Mouse (Mus musculus) olfactory bulb, adult 2 months (tissue): ENCODE measurements around the gene Best3. TPM values are rescaled to one million over a fixed set of nuclear protein-coding genes. Genes with fewer than 3 reads are reported as not detected.
A peak's percentile ranks its signal among the peaks of the same experiment; 100 is the strongest.

ENCODE experiments used
- H3K27ac ChIP-seq: fragments of 200-500 bp; 2 replicates; pipeline ENCODE4 v1.5.1; 2012; ENCODE audit warnings: low read depth, low read length; ENCODE audit not compliant: insufficient read depth
- H3K4me1 ChIP-seq: fragments of 200-500 bp; 2 replicates; pipeline ENCODE4 v1.6.1; 2012; ENCODE audit warnings: low read length; ENCODE audit not compliant: control insufficient read depth, insufficient read depth
- H3K4me3 ChIP-seq: fragments of 200-500 bp; 2 replicates; pipeline ENCODE4 v1.5.1; 2012; ENCODE audit warnings: mild to moderate bottlenecking, low read depth, low read length, moderate library complexity; ENCODE audit not compliant: insufficient read depth
- CTCF ChIP-seq: fragments of 200-500 bp; IDR thresholded peaks from 2 replicates; pipeline ENCODE4 v1.5.1; 2012; ENCODE audit warnings: low read depth, mild to moderate bottlenecking, low read length, moderate library complexity; ENCODE audit not compliant: insufficient read depth
- POLR2A ChIP-seq: fragments of 200-500 bp; IDR thresholded peaks from 2 replicates; pipeline ENCODE4 v1.6.1; 2012; ENCODE audit warnings: mild to moderate bottlenecking, low read depth, low read length, moderate library complexity; ENCODE audit not compliant: insufficient read depth
- WGBS: fragments of 180-500 bp; shearing (Covaris S2); methylation state at CpG from one replicate; pipeline ENCODE4 v1.1.7; 2018; 5-methylcytosine and 5-hydroxymethylcytosine counted together
- polyA plus RNA-seq: library from polyadenylated mRNA; stranded (reverse); fragments of >200 nt; gene quantifications from 2 replicates; pipeline ENCODE4 v1.2.4, GENCODE M21; 2012; ENCODE audit warnings: low replicate concordance; ENCODE audit not compliant: missing spikeins, insufficient read depth, insufficient read length

Best3 gene
- polyA plus RNA-seq, 1 experiment = not detected

GRCm38 (mm10) chr10:117064076-117064475 lies 78.0 kb downstream of the Best3 start:
- TF ChIP-seq CTCF (no peak), POLR2A (no peak)
- Histone ChIP-seq H3K4me1 (peaks cover 3% of the 10 kb centered on the region; the same call in 1 of the 2 replicates), H3K27ac (no peak overlapping the region), H3K4me3 (peak overlapping the region; percentile 24; the same call in 1 of the 2 replicates)
- 3% methylated on average over 7 of the region's 7 CpGs for WGBS

GRCm38 (mm10) chr10:117069109-117069508 lies 83.0 kb downstream of the Best3 start:
- WGBS = 96% methylated on average over 3 of the region's 3 CpGs
- no peak for TF ChIP-seq CTCF
- TF ChIP-seq POLR2A = no peak
- Histone ChIP-seq H3K4me1 (no peaks in the 10 kb centered on the region), H3K4me3 (no peak overlapping the region), H3K27ac (no peak overlapping the region)

- no peak overlapping the region for H3K27ac ChIP-seq
- no peaks in the 10 kb centered on the region for H3K4me1 ChIP-seq
- H3K4me3 ChIP-seq = no peak overlapping the region
- 90% methylated on average over 18 of the region's 18 CpGs for WGBS
- TF ChIP-seq CTCF (no peak), POLR2A (no peak)
Measured at GRCm38 (mm10) chr10:117072191-117072888, 86.2 kb downstream of the Best3 start.

DNA sequence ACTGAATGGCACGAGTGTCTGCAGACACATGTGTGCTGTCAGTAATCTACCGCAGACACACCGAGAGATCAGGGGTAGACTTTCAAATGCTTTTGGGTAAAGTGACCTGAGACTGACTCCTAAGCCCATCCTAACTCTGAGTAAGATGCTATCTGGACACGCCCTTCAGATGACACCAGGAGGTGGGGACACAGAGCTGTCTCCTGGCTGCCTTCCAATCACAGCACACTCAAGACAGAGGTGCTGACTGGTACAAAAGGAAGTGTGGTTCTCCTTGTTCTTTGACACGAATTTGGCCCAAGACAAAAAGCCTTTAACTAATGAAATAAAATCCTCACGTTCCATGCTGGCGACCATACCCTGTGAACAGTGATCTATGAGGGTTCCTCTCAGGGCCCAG lies 87.1 kb downstream of the Best3 start:
- H3K27ac ChIP-seq = no peak overlapping the region
- no peaks in the 10 kb centered on the region for H3K4me1 ChIP-seq
- no peak for TF ChIP-seq POLR2A
- TF ChIP-seq CTCF = no peak
- no peak overlapping the region for H3K4me3 ChIP-seq
- WGBS = 77% methylated on average over 7 of the region's 7 CpGs

Other genes starting within 250 kb of the Best3 start
- gene Myrfl, start 89.4 kb upstream of the Best3 start, polyA plus RNA-seq = not detected in 2 replicates
- gene Rab3ip, start 35.5 kb upstream of the Best3 start, polyA plus RNA-seq = not detected in 2 replicates
- not detected in 2 replicates for gene Gm10271, start 13.7 kb upstream of the Best3 start, polyA plus RNA-seq
- not detected in 2 replicates for gene Lrrc10, start 59.0 kb downstream of the Best3 start, polyA plus RNA-seq
- gene Cct2, start 77.5 kb downstream of the Best3 start, polyA plus RNA-seq = not detected in 2 replicates
- not detected in 2 replicates for gene Frs2, start 162.2 kb downstream of the Best3 start, polyA plus RNA-seq
- gene Yeats4, start 238.2 kb downstream of the Best3 start, polyA plus RNA-seq = 578 TPM in 1 of 2 replicates, not detected in the other